Mouse (Mus musculus) brain, embryonic 14.5 days (tissue): ENCODE measurements around the gene Rreb1. TPM values are rescaled to one million over a fixed set of nuclear protein-coding genes. Genes with fewer than 3 reads are reported as not detected.
"Not testable (repeated sequence)": the region's sequence is repeated elsewhere in the genome, so short reads cannot be mapped to it uniquely, and the experiment has no call there.

ENCODE experiments used
- DNase-seq: peaks from one replicate; pipeline ENCODE4 v3.0.0-alpha.2; 2011; ENCODE audit warnings: low read depth
- CTCF ChIP-seq: fragments of 200-500 bp; IDR thresholded peaks from 2 replicates; pipeline ENCODE4 v1.5.1; 2012; ENCODE audit warnings: inconsistent platforms, mild to moderate bottlenecking, moderate library complexity, borderline replicate concordance; ENCODE audit not compliant: insufficient read depth, insufficient read length; ENCODE audit errors: extremely low read depth
- POLR2A ChIP-seq: fragments of 200-500 bp; IDR thresholded peaks from 2 replicates; pipeline ENCODE4 v1.6.1; 2012; ENCODE audit warnings: mild to moderate bottlenecking, inconsistent platforms, borderline replicate concordance; ENCODE audit not compliant: poor library complexity, insufficient read depth, insufficient read length, severe bottlenecking; ENCODE audit errors: extremely low read depth
- polyA plus RNA-seq: library from polyadenylated mRNA; depleted of rRNA; stranded (reverse); fragments of >200 nt; gene quantifications from 2 replicates; pipeline ENCODE4 v1.2.3, GENCODE M21; 2012

Gene Rreb1
- polyA plus RNA-seq, 1 experiment: 8.0 TPM

DNA sequence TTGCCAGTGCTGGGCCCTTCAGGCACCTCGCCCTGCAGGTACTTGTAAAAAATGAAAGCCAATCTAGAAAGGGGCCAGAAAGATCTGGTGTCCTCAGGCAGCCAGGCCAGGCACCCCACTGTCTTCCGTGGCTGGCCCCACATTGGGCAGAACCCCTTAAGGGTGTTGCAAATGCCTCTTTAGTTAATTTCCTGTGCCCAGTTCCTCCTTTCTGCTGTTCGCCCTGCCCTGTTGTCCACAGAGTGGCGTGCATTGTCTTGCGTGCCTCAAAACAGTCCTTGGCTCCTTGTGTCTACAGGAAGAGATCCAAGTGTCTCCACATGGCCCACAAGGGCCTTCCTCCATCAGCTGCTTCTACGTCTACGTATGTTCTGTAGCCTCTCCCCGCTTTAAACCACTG is 55.3 kb downstream of the Rreb1 start:
- TF ChIP-seq POLR2A (no peak), CTCF (no peak)
- DNase-seq: no peak

GRCm38 (mm10) chr13:37835296-37835695 is 57.1 kb downstream of the Rreb1 start:
- DNase-seq: no peak
- TF ChIP-seq CTCF: no peak
- no peak for TF ChIP-seq POLR2A

GRCm38 (mm10) chr13:37835811-37836210 is 57.6 kb downstream of the Rreb1 start:
- DNase-seq: not testable (repeated sequence)

DNA sequence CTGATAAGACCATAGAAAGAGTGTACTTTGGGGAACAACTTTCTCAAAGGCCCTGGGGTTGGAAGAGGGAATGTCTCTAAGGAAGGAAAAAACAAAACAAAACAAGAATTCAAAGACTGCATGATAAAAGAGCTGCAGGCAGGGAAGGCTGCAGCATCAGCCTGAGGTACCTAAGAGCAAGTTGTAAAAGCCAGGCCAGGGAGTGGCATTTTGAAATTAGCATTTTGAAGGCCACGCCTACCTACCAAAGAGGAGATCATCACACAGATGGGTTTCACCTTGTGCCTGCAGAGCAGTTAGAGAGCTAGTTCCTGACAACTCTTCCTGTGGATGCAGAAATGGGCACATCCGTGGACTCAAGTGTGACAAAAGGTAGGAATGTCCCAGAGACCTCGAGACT is 59.2 kb downstream of the Rreb1 start:
- TF ChIP-seq POLR2A: no peak
- no peak for TF ChIP-seq CTCF
- no peak for DNase-seq

DNA sequence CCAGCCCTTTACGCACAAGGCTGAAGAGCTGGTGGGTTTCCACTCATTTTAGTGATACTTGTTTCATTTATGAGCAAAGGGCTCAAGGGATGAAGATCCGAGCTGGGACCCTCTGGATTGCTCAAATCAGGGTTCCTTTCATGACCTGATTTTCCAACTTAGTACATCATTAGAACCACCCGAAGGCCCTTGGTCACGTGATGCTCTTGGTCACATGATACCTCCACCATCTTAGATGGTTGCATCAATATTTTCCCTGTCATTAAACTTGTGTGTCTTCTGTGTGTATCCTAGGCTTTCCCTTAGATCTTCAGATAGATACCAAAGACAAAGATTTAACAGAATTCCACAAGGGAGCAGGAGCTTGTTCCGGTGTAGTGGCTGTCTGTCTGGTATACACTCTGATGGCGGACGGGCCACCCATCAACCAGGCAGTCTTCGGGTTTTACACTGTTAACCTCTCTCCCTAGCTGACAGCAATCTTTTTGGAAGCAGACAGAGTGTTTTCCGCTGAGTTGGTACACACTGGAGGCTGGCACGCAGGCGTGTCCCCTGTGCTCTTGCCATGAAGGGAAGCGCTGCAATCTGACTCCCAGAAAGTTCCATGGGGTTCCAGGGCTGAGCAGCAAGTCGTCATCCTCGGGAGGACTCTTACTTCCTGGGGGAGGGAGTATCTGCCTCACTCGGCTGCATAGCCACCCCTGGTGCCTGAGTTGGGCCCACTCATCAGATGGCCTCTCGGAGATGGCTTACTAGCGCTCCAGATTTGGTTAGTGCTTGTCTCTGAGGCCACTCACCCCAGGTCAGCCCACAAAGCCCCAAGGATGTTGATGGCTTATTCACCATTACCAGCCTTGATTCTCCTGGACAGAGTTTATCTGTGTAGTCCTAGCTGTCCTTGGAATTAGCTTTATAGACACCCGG is 60.3 kb downstream of the Rreb1 start:
- no peak for DNase-seq
- no peak for TF ChIP-seq CTCF
- TF ChIP-seq POLR2A: no peak

DNA sequence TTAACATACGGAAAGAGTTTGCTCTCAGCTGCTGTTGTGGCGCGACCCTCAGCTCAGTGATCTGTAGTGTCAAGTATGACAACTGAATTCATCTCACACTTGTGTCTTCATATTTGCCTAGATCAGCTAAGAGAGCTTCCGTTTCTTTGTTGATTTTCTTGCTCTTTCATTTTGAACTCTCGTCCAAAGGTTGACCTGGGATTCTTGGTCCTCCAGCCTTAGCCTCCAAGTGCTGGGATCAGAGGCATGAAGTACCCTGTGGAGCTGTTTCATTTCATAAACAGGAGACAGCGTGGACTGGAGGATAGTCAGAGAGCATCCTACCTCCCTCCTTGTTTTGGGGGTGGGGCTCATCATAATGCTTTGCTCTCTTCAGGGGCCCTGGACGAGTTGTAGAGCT is 65.0 kb downstream of the Rreb1 start:
- no peak for TF ChIP-seq CTCF
- no peak for TF ChIP-seq POLR2A
- no peak for DNase-seq

GRCm38 (mm10) chr13:37843844-37844243 is 65.6 kb downstream of the Rreb1 start:
- DNase-seq: no peak
- no peak for TF ChIP-seq POLR2A
- no peak for TF ChIP-seq CTCF

- no peak for DNase-seq
- TF ChIP-seq CTCF (no peak), POLR2A (no peak)
These were observed 67.0 kb downstream of the Rreb1 start for GRCm38 (mm10) chr13:37845156-37845555.

GRCm38 (mm10) chr13:37845641-37846040 is 67.4 kb downstream of the Rreb1 start:
- TF ChIP-seq CTCF: no peak
- no peak for TF ChIP-seq POLR2A
- no peak for DNase-seq

DNA sequence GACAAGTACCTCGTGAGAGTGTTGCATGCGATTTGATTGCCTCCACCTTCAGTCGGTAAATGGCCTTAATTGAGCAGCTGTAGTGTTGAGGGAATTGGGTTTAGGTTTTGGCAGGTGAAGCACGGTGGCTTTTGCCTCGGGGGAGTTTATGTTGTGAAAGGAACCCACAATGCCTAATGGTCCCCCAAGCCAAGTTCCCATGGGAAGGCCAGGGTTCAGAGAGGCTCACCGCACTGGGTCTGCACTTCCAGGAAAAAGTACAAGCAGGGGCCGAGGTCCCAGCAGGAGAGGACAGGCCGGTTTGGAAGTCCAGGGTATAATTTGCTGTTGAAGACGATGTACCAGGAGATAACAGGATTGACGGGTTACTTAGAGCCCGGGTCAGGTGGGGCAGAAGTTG is 68.3 kb downstream of the Rreb1 start:
- TF ChIP-seq POLR2A (no peak), CTCF (no peak)
- DNase-seq: no peak

DNA sequence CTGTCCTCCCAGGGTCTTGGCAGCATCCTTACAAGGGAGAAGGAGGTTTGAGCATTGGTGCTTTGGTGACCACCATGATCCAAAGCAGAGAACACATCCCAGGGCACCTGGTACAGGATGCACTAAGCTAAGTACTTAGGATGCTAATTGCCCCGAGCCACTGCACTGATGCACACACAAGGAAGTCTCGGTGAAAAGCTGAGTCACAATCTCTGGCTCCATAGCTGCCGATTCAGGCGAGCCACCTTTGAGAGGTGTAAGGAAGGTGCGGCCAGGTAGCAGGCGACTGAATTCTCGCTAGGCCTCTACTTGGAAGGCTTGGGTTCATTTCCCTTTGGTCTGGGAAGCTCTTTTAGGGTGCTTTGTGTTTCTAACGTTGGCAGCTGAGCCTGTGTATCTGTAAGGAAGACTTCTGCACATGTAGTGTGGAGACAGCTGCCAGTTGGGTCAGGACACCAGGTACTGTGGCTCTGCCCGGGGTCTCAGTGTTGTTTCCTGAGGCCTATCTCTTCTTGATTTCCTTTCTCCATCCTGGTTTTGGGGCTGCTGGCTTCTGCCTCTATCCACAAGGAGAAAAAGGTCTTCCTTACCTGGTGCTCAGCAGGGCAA is 68.9 kb downstream of the Rreb1 start:
- DNase-seq: no peak
- TF ChIP-seq POLR2A: no peak
- TF ChIP-seq CTCF: no peak

DNA sequence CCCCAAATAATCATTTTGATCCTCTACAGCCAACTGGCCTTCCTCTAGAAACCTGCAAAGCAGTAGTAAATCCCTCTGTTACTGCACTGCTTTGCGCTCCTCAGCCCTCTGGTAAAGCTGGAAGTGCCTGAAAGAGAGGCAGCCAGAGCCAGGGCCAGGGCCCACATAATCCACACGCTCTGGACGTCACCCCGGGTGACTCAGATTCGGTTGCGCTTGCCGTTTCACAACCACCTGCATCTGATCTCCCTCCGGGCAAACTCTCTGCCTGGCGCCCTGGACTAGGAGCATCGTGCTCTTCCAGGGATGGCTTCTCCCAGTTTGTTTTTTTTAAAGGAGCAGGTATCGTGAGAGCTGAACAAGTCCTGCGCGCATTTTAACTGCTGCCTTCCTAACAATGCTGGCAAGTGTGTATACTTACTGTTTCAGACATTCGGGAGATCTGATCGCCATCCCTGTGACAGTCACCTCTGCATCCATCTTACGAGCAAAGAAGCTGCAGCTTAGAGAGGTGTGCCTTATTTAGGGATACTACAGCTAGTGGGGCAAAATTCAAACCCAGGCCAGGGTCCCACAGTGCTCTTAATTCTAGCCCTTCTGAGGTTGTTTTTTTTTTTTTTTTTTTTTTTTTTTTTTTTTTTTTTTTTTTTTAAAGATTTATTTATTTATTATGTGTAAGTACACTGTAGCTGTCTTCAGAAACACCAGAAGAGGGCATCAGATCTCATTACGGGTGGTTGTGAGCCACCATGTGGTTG is 69.6 kb downstream of the Rreb1 start:
- TF ChIP-seq CTCF (no peak), POLR2A (no peak)
- no peak for DNase-seq

DNA sequence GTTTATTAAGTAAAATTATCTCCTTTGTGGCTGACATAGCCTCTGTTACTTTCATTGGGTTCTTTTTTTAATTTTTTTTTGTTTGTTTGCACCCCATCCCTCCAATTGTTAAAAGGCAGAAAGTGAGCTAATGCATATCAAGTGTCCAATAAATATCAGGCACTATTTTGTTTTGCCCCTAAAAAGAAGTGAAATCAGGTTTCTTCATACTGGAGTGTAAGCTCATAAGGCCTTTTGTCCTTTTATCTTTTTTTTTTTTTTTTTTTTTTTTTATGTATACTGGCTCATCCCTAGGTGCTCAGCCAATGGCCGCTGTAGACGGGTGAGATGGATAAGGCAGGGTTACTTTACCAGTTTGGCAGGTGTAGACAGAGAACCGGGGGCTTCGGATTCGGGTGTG is 70.2 kb downstream of the Rreb1 start:
- TF ChIP-seq POLR2A (no peak), CTCF (no peak)
- DNase-seq: no peak
